Mouse (Mus musculus) neural tube, embryonic 14.5 days (tissue): Measurements from ENCODE around the gene Ctdsp2. TPM values are rescaled to one million over a fixed set of nuclear protein-coding genes. Genes with fewer than 3 reads are reported as not detected.

Source experiments
- ATAC-seq: fragments of 200-750 bp; cut with Nextera tagmentation; 2 replicates; pipeline ENCODE4 v1.8.0; 2017; ENCODE audit warnings: low read depth, mild to moderate bottlenecking, moderate TSS enrichment, moderate library complexity
- H3K27ac ChIP-seq: fragments of 300-500 bp; sonication (generic); 2 replicates; pipeline ENCODE4 v1.5.1; 2014; ENCODE audit warnings: low read depth, mild to moderate bottlenecking, control low read depth, low read length, moderate library complexity, mixed read lengths
- H3K27me3 ChIP-seq: fragments of 300-500 bp; sonication (generic); 2 replicates; pipeline ENCODE4 v1.6.1; 2014; ENCODE audit warnings: low read length; ENCODE audit not compliant: control insufficient read depth, insufficient read depth
- H3K36me3 ChIP-seq: fragments of 300-500 bp; sonication (generic); 2 replicates; pipeline ENCODE4 v1.6.1; 2014; ENCODE audit warnings: low read length, mixed read lengths; ENCODE audit not compliant: control insufficient read depth, insufficient read depth
- H3K4me1 ChIP-seq: fragments of 300-500 bp; sonication (generic); 2 replicates; pipeline ENCODE4 v1.6.1; 2014; ENCODE audit warnings: low read length; ENCODE audit not compliant: control insufficient read depth, insufficient read depth
- H3K4me2 ChIP-seq: fragments of 300-500 bp; sonication (generic); 2 replicates; pipeline ENCODE4 v1.6.1; 2014; ENCODE audit warnings: mild to moderate bottlenecking, low read depth, low read length, control low read depth
- H3K4me3 ChIP-seq: fragments of 300-500 bp; sonication (generic); 2 replicates; pipeline ENCODE4 v1.5.1; 2014; ENCODE audit warnings: low read depth, low read length, control low read depth, mixed read lengths
- H3K9ac ChIP-seq: fragments of 300-500 bp; sonication (generic); replicated peaks from 2 replicates; pipeline ENCODE4 v1.6.1; 2014; ENCODE audit warnings: low read depth, mild to moderate bottlenecking, control low read depth, low read length, mixed read lengths
- H3K9me3 ChIP-seq: fragments of 300-500 bp; sonication (generic); 2 replicates; pipeline ENCODE4 v1.6.1; 2016; ENCODE audit warnings: low read length; ENCODE audit not compliant: control insufficient read depth
- WGBS: fragments of 180-500 bp; shearing (Covaris S2); extraction: QIAGEN DNeasy Blood & Tissue Kit; methylation state at CpG from one replicate; pipeline ENCODE4 v1.1.7; 2014; 5-methylcytosine and 5-hydroxymethylcytosine counted together
- polyA plus RNA-seq: library from polyadenylated mRNA; unstranded; fragments of >200 nt; fragmentation: Nextera tagmentation; extraction: Ambion mirVana; gene quantifications from 2 replicates; pipeline ENCODE4 v1.2.1, GENCODE M21; 2014

Ctdsp2 gene
- polyA plus RNA-seq, 1 experiment from 2014 or later = 15.1 TPM

DNA sequence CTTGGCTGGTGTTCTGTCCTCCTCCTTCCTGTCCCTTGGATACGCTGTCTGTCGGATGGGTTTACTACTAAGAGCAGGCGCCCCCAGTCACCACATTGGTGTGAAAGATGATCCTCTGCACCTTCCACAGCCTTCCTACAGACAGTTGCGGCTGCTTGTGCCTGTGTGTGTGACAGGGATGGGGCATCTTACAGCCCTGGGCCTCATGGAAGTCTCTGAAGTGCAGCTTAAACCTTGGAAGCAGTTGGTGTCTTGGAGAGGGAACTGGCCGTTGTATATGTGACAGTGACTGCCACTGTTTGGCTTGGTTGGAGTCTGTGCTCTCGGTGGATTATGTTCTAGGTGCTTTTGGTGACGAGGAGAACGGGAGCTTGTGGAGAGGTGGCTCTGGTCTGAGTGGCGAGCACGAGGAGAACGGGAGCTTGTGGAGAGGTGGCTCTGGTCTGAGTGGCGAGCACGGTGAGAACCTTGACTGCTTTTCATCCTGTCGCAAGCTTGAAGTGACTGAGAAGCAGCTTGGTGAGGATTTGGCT is 4.7 kb downstream of the Ctdsp2 start:
- H3K9me3 ChIP-seq = no peaks in the 10 kb centered on the region
- H3K27me3 ChIP-seq = no peaks in the 10 kb centered on the region
- no peak for ATAC-seq
- 70% methylated on average over 14 of the region's 14 CpGs for WGBS
- peaks cover 73% of the 10 kb centered on the region for H3K4me1 ChIP-seq
- H3K4me2 ChIP-seq = peak overlapping the region; percentile 86
- no peaks in the 10 kb centered on the region for H3K36me3 ChIP-seq
- H3K27ac ChIP-seq = no peak overlapping the region
- H3K4me3 ChIP-seq = peak overlapping the region; percentile 8; the same call in 1 of the 2 replicates
- H3K9ac ChIP-seq = no peak overlapping the region

DNA sequence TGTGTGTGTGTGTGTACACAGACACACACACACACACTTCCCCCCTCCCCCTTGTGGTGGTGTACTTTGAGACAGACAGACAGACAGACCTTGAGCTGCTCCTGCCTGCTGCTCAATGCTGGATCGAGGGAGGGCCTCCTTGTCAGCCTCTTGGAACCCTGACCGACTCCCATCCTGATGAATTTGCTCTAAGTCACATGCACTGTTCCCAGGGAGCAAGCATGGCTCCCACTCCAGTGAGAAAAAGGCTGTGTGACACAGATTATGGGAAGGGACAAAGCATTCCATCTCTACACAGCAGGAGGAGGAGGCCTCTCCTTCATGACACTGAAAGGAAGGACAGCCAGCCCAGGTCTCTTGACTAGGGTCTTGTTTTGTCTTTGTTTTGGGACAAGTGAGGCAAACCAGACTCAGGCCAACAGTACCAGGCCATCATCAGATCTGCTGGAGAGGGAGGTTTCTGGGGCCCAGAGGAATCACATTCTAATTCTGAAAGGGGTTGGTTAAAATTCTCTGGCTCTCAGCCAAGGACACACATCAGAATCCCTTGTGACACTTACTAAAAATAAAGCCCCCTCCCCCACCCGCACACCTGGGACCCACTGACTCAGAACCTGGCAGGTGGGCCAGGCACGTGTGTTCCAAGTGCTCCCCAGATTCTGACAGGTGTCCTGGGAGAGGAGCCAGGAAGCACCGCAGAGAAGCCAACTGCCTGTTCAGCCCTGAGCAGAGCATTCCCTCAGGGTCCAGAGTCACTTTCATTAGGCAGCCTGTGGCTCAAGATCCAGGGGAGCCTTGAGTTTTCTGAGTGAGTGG is 5.9 kb downstream of the Ctdsp2 start:
- H3K4me2 ChIP-seq = peak overlapping the region; percentile 18; the same call in 1 of the 2 replicates
- no peak overlapping the region for H3K4me3 ChIP-seq
- 25% methylated on average over 5 of the region's 5 CpGs for WGBS
- H3K27me3 ChIP-seq = no peaks in the 10 kb centered on the region
- no peaks in the 10 kb centered on the region for H3K36me3 ChIP-seq
- H3K27ac ChIP-seq = peak overlapping the region; percentile 28; the same call in 1 of the 2 replicates
- no peak for ATAC-seq
- peaks cover 77% of the 10 kb centered on the region for H3K4me1 ChIP-seq
- no peaks in the 10 kb centered on the region for H3K9me3 ChIP-seq
- H3K9ac ChIP-seq = no peak overlapping the region

DNA sequence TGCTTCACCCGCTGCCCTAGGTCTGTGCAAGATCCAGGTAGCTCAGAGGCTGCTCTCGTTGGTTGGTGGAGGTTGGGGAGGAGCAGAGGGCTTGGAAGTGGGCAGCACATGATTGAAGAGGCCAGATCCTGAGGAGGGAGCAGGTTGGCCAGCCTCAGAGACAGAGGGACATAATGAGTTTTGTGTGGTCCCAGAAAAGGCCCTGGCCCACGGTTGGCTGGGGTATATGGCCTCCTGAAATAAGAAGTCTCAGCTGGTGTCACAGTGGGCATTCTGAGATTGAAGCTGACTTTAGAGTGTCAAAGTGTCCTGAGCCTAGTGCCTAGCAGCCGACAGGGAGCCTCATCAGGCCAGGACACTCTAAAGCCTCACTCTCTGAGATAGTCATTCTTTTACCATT is 6.6 kb downstream of the Ctdsp2 start:
- no peaks in the 10 kb centered on the region for H3K9me3 ChIP-seq
- 77% methylated on average over 4 of the region's 4 CpGs for WGBS

DNA sequence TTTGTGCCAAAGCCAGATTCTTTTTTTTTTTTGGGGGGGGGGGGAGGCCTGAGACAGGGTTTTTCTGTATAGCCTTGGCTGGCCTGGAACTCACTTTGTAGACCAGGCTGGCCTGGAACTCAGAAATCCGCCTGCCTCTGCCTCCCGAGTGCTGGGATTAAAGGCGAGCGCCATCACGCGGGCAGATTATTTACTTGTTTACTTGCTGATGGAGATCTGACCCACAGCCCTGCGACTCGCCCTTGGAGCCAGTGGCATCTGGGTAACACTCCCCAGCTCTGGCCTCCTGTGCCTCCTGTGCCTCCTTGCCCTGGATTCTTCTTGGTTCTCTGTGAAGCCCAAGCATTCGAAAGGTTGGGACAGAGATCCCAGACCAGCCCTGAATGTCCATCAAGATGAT is 7.1 kb downstream of the Ctdsp2 start:
- 94% methylated on average over 9 of the region's 9 CpGs for WGBS
- no peak overlapping the region for H3K4me3 ChIP-seq
- no peak overlapping the region for H3K4me2 ChIP-seq
- no peaks in the 10 kb centered on the region for H3K27me3 ChIP-seq
- H3K9me3 ChIP-seq = no peaks in the 10 kb centered on the region
- H3K9ac ChIP-seq = no peak overlapping the region
- peaks cover 75% of the 10 kb centered on the region for H3K4me1 ChIP-seq
- 0 out of 2 replicates have a peak overlapping the region, but pooled peaks have one; percentile 52 for H3K27ac ChIP-seq
- H3K36me3 ChIP-seq = no peaks in the 10 kb centered on the region
- no peak for ATAC-seq

More for the DNA sequence above, 6.6 kb downstream of the Ctdsp2 start:
- ATAC-seq = no peak
- Histone ChIP-seq H3K4me3 (no peak overlapping the region), H3K4me2 (no peak overlapping the region), H3K9ac (no peak overlapping the region), H3K27me3 (no peaks in the 10 kb centered on the region), H3K36me3 (no peaks in the 10 kb centered on the region), H3K27ac (no peak overlapping the region), H3K4me1 (peaks cover 77% of the 10 kb centered on the region)

DNA sequence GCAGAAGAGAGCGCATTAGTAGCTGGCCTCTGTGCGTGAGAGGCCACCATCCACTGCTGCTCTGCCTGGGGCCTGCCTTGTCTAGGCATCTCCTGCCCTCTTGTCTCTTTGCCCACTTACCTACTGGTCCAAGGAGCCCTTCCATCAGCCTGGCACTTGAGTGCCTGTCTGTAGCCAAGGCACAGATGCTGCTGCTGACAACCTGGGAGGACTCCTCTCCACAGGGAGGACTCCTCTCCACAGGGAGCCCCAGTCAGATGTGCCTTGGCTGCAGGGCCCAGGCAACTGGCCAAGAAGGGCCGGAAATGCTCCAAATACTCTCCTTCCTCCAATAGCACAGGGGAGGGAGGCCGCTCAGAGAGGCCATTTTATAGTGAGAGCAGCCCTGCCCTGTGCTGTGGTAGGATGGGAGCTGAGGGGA is 8.0 kb downstream of the Ctdsp2 start:
- Histone ChIP-seq H3K27me3 (no peaks in the 10 kb centered on the region), H3K36me3 (no peaks in the 10 kb centered on the region), H3K4me3 (no peak overlapping the region), H3K9me3 (no peaks in the 10 kb centered on the region), H3K27ac (peak overlapping the region; percentile 52), H3K4me2 (no peak overlapping the region; the same call in 1 of the 2 replicates), H3K4me1 (peaks cover 69% of the 10 kb centered on the region), H3K9ac (no peak overlapping the region)
- 44% methylated on average over 4 of the region's 4 CpGs for WGBS
- ATAC-seq = peak; percentile 59; the same call in 1 of the 2 replicates

DNA sequence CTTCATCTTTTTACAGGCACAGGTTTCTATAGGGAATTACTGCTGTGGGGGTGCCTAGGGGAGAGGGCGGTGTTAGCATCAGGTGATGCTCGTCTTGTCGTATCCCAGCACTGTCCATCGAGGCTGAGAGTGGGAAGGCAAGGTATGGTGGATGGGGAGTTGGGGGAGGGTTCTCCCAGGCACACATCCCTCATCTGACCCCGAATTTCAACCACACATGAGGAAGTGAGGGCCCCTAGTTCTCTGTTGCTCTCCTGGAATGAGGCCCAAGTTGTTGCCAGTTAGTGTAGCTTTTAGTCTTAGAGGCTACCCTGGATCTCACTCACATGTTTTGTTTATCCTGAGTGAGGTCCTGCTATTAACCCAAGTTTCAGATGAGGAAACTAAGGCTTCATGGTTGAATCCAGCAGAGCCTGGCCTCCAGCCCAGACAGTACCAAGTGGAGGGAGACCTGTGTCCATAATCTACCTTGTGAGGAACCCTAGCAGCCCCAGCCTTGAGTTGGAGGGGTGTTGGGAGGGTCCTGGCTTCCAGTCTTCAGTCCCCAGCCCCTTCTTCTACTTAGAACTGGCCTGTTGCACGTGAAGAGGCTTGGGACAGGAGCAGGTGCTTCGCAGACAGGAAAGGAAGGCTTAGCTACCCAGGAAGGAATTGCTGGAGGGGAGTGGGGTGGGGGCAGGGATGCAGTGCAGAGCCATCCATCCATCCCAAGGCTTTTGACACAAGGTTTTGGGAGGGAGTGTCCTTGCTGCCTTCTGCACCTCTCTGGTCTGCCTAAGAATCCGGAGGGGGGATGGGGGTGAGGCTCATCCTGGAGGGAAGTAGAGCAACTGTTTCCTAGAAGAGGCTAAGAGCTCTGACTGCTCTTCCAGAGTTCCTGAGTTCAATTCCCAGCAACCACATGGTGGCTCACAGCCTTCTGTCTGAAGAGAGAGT is 8.9 kb downstream of the Ctdsp2 start:
- H3K9me3 ChIP-seq = no peaks in the 10 kb centered on the region
- no peak for ATAC-seq
- peaks cover 60% of the 10 kb centered on the region for H3K4me1 ChIP-seq
- H3K4me3 ChIP-seq = no peak overlapping the region
- WGBS = 59% methylated on average over 8 of the region's 8 CpGs
- no peaks in the 10 kb centered on the region for H3K27me3 ChIP-seq
- peaks cover 3% of the 10 kb centered on the region; the same call in 1 of the 2 replicates for H3K36me3 ChIP-seq
- H3K4me2 ChIP-seq = no peak overlapping the region; the same call in 1 of the 2 replicates
- H3K27ac ChIP-seq = peak overlapping the region; percentile 52; the same call in 1 of the 2 replicates
- H3K9ac ChIP-seq = no peak overlapping the region

DNA sequence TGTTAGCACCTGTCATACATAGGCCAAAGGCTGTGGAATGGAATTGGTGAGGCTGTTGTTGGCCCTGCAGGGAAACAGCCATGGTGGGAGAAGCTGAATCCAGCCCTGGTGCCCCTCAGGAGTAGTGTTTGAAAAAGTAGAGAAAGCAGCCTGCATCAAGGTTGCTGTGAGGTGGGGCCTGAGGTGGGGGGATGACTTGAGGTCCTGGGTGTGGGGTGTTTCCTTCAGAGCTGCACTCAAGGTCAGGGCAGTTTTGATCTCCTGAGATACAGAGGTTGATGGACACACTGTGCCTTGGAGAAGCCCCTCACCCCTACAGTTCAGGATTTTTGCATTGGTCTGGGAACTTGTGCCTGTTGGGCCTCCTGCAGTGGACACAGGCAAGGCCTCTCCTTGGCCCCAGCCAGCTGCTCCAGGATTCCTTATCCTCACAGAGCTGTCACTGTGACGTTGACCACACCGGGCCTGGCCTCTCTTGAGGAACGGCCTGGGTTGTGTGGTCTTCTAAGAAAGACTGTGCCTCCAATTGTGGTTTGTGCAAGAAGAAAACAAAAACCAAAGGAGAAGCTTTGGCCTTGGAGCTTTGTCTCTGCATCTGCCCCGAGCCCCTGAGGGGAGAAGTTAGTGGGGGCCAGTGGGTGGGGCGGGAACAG is 10.1 kb downstream of the Ctdsp2 start:
- Histone ChIP-seq H3K4me1 (peaks cover 48% of the 10 kb centered on the region), H3K9ac (no peak overlapping the region)

DNA sequence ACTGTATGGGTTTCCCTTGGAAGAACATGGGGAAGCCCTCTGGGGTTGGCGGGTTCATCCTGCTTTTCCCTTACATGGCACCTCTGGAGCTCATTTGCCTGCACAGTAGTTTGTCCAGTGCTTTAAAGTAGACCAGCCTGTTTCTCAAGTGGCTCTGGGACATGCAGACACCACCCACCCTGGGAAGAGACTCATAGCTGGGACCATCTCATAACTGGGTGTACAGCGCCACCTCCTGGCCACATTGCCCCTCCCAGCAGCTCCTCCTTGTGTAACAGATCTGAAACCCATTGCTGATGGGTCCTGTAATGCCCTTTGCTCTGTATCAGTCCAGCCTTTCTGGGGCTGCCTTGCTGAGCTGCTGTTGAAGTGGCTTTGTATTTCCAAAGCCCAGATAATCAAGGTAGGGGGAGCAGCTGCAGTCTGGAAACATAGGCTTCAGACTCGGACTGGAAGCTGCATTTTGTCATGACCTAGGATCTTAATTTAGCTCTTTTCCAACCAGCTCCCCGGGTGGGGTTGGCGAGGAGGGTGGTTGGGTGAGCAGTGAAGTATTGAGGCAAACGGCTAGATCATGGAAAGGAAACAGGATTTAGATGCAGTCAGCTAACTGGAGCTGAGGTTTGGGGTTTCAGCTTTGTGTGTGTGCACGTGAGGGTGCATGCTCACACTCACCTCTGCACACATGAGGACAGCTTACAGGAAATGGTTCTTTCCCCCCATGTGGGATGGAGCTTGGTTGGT is 12.0 kb downstream of the Ctdsp2 start:
- Histone ChIP-seq H3K27me3 (no peaks in the 10 kb centered on the region), H3K4me1 (peaks cover 31% of the 10 kb centered on the region), H3K4me2 (no peak overlapping the region), H3K27ac (no peak overlapping the region), H3K9me3 (no peaks in the 10 kb centered on the region), H3K4me3 (no peak overlapping the region), H3K36me3 (peaks cover 29% of the 10 kb centered on the region), H3K9ac (no peak overlapping the region)
- 58% methylated on average over 7 of the region's 7 CpGs for WGBS
- peak; percentile 66; the same call in 1 of the 2 replicates for ATAC-seq

More for the DNA sequence above, 10.1 kb downstream of the Ctdsp2 start:
- WGBS = 76% methylated on average over 5 of the region's 5 CpGs
- no peak overlapping the region for H3K27ac ChIP-seq
- peaks cover 15% of the 10 kb centered on the region for H3K36me3 ChIP-seq
- no peaks in the 10 kb centered on the region for H3K9me3 ChIP-seq
- no peak overlapping the region for H3K4me2 ChIP-seq
- no peak overlapping the region for H3K4me3 ChIP-seq
- no peak for ATAC-seq
- H3K27me3 ChIP-seq = no peaks in the 10 kb centered on the region
